Mouse (Mus musculus): ENCODE measurements around the gene Tnip2. TPM values are rescaled to one million over a fixed set of nuclear protein-coding genes. Genes with fewer than 3 reads are reported as not detected.

Tnip2 gene
- polyA plus RNA-seq (2014; fragmentation: Illumina TruSeq; extraction: RNeasy Lipid Tissue Mini Kit (QIAGEN cat#74804); ENCODE audit: low read depth, low replicate concordance): 1.9 TPM

DNA sequence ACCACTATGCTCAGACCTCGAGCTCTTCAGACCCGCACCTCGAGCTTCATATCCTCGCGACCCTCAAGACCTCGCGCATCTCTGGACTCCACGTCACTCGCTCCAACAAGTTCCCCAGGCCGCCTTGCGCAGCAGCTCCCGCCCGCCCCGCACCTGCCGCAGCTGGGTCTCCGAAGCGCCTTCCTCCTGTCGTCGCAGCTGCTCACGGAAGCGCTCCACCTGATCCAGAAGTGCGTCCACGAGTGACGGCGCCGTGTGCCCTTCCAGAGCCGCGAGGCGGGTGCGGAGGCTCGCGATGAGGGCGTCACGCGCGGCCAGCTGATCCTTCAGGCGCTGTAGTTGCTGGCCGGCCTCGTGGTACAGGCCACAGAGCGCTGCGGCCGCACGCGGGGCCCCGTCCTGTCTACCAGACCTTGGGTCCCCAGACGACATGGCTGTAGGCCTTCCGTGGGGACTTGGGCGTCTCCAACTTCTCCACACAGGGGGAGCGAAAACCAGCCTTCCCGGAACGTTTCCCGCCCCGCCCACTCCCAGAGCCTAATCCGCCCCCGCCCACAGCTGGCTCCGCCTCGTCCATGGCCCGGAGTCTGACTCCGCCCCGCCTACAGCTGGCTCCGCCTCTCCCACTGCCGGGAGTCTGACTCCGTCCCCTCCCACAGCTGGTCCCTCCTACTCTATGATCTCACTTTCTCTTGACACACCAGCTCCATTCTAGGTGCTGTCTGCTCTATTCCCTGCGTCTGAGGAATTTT is at the start of gene Tnip2:
Gene Tnip2 (minus strand): TSS at position 526 of the 752 bp plus-strand sequence.

DNA sequence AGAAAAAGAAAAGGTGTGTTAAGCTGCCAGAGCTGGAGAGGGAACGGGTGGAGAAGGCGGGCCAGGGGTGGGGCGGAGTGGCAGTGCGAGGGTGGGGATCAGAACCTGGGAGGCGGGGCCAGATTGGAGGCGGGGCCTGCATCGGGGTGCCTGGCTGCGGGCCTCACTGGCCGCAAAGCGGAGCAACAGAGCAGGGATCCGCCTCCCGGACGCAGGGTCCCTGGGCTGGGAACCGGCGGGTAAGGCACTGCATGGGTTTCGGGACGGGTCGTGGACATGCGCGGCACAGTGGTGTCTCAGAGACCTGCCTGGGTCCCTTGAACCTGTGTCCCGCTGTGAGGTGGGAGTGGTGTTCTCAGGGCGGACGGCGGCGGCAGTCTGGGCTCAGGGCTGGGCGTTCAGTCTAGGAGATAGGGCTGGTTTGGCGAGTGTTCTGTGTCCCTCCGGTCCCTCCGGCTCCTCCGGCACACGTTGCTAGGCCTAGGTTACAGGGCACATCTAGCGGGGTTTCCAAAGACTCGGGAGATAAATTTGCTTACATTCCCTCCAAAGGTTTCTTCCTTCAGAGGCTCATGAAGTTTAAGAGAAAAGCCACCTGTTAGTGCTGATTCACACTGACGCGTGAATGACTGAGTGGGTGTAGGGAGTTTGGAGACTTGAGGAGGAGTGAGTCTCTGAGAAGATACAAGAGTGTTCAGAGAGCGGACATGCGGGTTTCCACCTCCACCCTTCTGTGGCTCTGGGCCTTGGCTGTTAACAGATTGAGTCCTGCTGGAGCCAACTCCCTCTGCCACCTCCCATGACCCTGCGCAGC is 12.1 kb upstream of the Tnip2 start, which contains the start of gene Sh3bp2:
Gene Sh3bp2 (plus strand): TSS at position 176 of the 814 bp plus-strand sequence.

Other genes with a start within 250 kb of the Tnip2 start
- gene Zfyve28, start 225.5 kb downstream of the Tnip2 start, polyA plus RNA-seq (2014; fragmentation: Illumina TruSeq; extraction: RNeasy Lipid Tissue Mini Kit (QIAGEN cat#74804); ENCODE audit: low read depth, low replicate concordance): not detected
- gene Cfap99, start 225.4 kb downstream of the Tnip2 start, polyA plus RNA-seq (2014; fragmentation: Illumina TruSeq; extraction: RNeasy Lipid Tissue Mini Kit (QIAGEN cat#74804); ENCODE audit: low read depth, low replicate concordance): not detected
- 69.1 TPM for gene Rnf4, start 177.7 kb downstream of the Tnip2 start, polyA plus RNA-seq (2014; fragmentation: Illumina TruSeq; extraction: RNeasy Lipid Tissue Mini Kit (QIAGEN cat#74804); ENCODE audit: low read depth, low replicate concordance)
- gene Fam193a, start 144.1 kb downstream of the Tnip2 start, polyA plus RNA-seq (2014; fragmentation: Illumina TruSeq; extraction: RNeasy Lipid Tissue Mini Kit (QIAGEN cat#74804); ENCODE audit: low read depth, low replicate concordance): 9.6 TPM
- 2.9 TPM for gene Sh3bp2, start 11.8 kb upstream of the Tnip2 start, polyA plus RNA-seq (2014; fragmentation: Illumina TruSeq; extraction: RNeasy Lipid Tissue Mini Kit (QIAGEN cat#74804); ENCODE audit: low read depth, low replicate concordance)
- gene Add1, start 59.7 kb upstream of the Tnip2 start, polyA plus RNA-seq (2014; fragmentation: Illumina TruSeq; extraction: RNeasy Lipid Tissue Mini Kit (QIAGEN cat#74804); ENCODE audit: low read depth, low replicate concordance): 21.8 TPM
- gene Mfsd10, start 123.2 kb upstream of the Tnip2 start, polyA plus RNA-seq (2014; fragmentation: Illumina TruSeq; extraction: RNeasy Lipid Tissue Mini Kit (QIAGEN cat#74804); ENCODE audit: low read depth, low replicate concordance): not detected
- 12.1 TPM for gene Nop14, start 146.2 kb upstream of the Tnip2 start, polyA plus RNA-seq (2014; fragmentation: Illumina TruSeq; extraction: RNeasy Lipid Tissue Mini Kit (QIAGEN cat#74804); ENCODE audit: low read depth, low replicate concordance)
- 3.2 TPM for gene Grk4, start 146.4 kb upstream of the Tnip2 start, polyA plus RNA-seq (2014; fragmentation: Illumina TruSeq; extraction: RNeasy Lipid Tissue Mini Kit (QIAGEN cat#74804); ENCODE audit: low read depth, low replicate concordance)
- 2.3 TPM for gene Htt, start 247.7 kb upstream of the Tnip2 start, polyA plus RNA-seq (2014; fragmentation: Illumina TruSeq; extraction: RNeasy Lipid Tissue Mini Kit (QIAGEN cat#74804); ENCODE audit: low read depth, low replicate concordance)